Mouse (Mus musculus): Measurements from ENCODE around the gene Pard3b. TPM values are rescaled to one million over a fixed set of nuclear protein-coding genes. Genes with fewer than 3 reads are reported as not detected.

The Pard3b gene
- polyA plus RNA-seq, 1 experiment from 2014 or later: 6.8 TPM

DNA sequence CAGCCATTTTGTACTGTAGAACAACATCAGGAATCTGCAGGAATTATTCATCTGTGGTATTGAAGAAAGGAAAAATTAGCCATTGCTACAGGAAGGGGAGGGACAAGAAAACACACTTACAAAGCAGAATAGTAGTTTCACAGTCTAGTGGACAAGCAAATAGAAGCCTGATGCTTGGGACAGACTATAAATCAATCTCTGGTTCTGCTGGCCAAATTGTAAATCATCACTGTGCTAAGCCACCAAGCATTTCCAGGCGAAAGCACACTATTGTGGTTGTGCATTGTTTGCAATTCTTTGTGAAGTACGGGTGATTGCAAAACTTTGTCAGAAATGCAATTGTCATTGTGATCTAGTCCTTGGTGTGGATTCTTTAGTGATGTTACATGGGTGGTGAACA, 786.7 kb downstream of the Pard3b start:
- Histone ChIP-seq H3K4me1 (replicated peaks; ENCODE audit: control insufficient read depth, insufficient read depth, low read length) (no peaks in the 10 kb centered on the region), H3K9me3 (ENCODE audit: control insufficient read depth, low read length) (no peaks in the 10 kb centered on the region), H3K27ac (ENCODE audit: low read depth, low read length) (no peak overlapping the region), H3K4me2 (no peak overlapping the region), H3K9ac (ENCODE audit: low read depth, low read length) (no peak overlapping the region), H3K4me3 (ENCODE audit: low read depth, low read length) (no peak overlapping the region), H3K36me3 (ENCODE audit: control insufficient read depth, insufficient read depth, low read length) (no peaks in the 10 kb centered on the region), H3K27me3 (replicated peaks; ENCODE audit: control insufficient read depth, insufficient read depth, low read length) (no peaks in the 10 kb centered on the region)
- 91% methylated on average over 2 of the region's 2 CpGs for WGBS
- DNase-seq (ENCODE audit: low spot score) (no peak), ATAC-seq (replicated peaks; ENCODE audit: low FRiP score) (no peak)

DNA sequence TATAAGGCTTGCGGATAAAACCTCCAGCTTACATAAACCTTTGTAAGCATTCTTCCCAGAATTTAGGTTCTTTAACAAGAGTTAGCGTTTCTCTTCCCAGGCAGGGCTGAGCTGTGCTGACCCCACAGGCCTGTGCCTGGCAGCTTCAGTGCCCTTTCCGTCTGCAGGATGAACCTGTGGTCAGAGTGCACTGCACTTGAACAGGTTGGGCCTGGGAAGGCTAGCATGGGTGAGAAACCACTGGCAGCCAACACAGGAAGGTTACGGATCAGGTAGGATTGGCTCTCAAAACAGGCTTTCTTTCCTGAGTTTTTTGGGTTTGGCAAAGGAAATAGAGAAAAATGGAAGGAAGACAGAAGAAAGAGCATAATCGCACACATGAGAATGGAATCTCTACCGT, 790.1 kb downstream of the Pard3b start:
- Histone ChIP-seq H3K27ac (ENCODE audit: low read depth, low read length) (no peak overlapping the region), H3K9me3 (ENCODE audit: control insufficient read depth, low read length) (no peaks in the 10 kb centered on the region), H3K4me2 (no peak overlapping the region), H3K36me3 (ENCODE audit: control insufficient read depth, insufficient read depth, low read length) (no peaks in the 10 kb centered on the region), H3K4me1 (replicated peaks; ENCODE audit: control insufficient read depth, insufficient read depth, low read length) (no peaks in the 10 kb centered on the region), H3K27me3 (replicated peaks; ENCODE audit: control insufficient read depth, insufficient read depth, low read length) (no peaks in the 10 kb centered on the region), H3K4me3 (ENCODE audit: low read depth, low read length) (no peak overlapping the region), H3K9ac (ENCODE audit: low read depth, low read length) (no peak overlapping the region)
- no peak for ATAC-seq (replicated peaks; ENCODE audit: low FRiP score)
- WGBS: 77% methylated on average over 6 of the region's 6 CpGs
- DNase-seq (ENCODE audit: low spot score): no peak

DNA sequence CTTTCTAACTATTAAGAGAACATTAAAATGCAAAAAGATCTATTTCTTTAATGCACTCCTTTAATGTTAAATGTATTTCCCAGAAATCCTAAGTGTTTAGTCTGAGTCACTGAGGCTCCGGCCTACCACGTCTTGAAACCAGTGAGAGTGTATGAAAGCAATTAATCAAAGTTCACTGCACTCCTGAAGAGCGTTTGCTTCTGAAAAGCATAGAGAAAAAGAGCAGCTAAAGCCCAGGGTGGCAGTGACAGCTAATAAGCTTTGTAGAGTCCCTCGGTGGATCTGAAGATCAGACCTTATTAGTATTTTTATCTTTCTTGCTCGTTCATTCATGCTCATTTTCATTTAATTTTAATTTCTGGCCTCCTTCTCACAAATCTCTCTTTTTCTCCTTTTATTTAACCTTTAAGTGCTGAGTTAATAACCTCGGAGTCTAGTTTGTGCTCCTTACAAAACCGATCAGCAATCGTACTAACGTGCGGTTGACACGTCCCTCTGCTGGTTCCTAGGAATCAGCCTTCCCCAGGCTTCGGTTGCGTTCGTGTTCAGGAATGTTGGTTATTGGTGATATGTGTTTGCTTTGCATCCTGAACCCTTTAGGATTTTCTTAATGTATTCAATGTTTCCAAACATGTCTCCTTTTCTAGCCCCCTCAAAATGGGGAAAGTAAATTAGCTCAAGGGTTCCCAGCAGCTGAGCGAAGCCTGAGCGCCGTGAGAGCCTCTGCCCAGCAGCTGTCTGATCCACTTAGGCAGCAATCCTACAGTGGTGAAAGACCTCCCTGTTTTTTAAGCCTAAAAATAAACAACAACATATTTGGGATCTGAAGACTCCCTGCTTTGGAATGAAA, 790.9 kb downstream of the Pard3b start:
- WGBS: 80% methylated on average over 17 of the region's 17 CpGs
- DNase-seq (ENCODE audit: low spot score): no peak
- Histone ChIP-seq H3K27me3 (replicated peaks; ENCODE audit: control insufficient read depth, insufficient read depth, low read length) (no peaks in the 10 kb centered on the region), H3K9me3 (ENCODE audit: control insufficient read depth, low read length) (no peaks in the 10 kb centered on the region), H3K4me2 (no peak overlapping the region), H3K9ac (ENCODE audit: low read depth, low read length) (no peak overlapping the region), H3K4me3 (ENCODE audit: low read depth, low read length) (no peak overlapping the region), H3K36me3 (ENCODE audit: control insufficient read depth, insufficient read depth, low read length) (no peaks in the 10 kb centered on the region), H3K4me1 (replicated peaks; ENCODE audit: control insufficient read depth, insufficient read depth, low read length) (no peaks in the 10 kb centered on the region), H3K27ac (ENCODE audit: low read depth, low read length) (no peak overlapping the region)
- no peak for ATAC-seq (replicated peaks; ENCODE audit: low FRiP score)

DNA sequence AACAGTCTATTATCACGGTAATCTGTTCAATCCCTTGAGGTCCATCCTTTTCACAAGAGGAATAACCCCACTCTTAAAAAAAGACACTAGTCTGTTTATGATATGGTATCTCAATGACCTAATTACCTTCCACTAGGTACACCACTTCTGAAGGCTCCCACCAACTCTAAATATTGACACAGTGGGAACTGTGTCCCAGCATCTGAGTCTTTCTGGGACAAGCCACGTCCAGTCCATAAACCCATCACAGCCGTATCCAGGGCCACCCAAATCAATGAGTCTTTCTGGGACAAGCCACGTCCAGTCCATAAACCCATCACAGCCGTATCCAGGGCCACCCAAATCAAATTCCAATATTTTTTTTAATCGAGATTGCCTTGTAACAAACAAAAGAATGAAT, 792.4 kb downstream of the Pard3b start:
- H3K4me1 ChIP-seq (replicated peaks; ENCODE audit: control insufficient read depth, insufficient read depth, low read length): no peaks in the 10 kb centered on the region
- H3K9ac ChIP-seq (ENCODE audit: low read depth, low read length): no peak overlapping the region
- no peak overlapping the region for H3K4me2 ChIP-seq
- no peaks in the 10 kb centered on the region for H3K36me3 ChIP-seq (ENCODE audit: control insufficient read depth, insufficient read depth, low read length)
- no peaks in the 10 kb centered on the region for H3K9me3 ChIP-seq (ENCODE audit: control insufficient read depth, low read length)
- H3K27ac ChIP-seq (ENCODE audit: low read depth, low read length): no peak overlapping the region
- WGBS: 68% methylated on average over 6 of the region's 6 CpGs
- H3K4me3 ChIP-seq (ENCODE audit: low read depth, low read length): no peak overlapping the region
- ATAC-seq (replicated peaks; ENCODE audit: low FRiP score): no peak
- DNase-seq (ENCODE audit: low spot score): no peak
- H3K27me3 ChIP-seq (replicated peaks; ENCODE audit: control insufficient read depth, insufficient read depth, low read length): no peaks in the 10 kb centered on the region

DNA sequence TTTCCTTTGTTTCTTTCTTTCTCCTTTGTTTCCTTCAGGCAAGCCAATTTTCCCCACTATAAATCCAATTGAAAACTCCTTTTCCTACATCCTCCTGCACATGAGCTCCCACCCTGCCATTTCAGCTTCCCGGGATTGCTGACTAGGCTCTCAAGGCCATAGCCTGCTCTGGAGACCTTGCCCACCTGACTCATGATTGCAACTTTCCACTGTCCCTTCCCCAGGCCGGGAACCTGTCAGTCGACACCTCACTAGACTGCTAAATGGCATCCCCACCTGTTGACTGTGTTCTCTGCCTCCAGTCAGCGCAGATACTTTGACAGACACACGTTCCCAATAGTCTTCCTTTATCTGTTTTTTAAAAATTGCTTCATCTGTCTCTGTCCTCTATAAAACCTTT, 795.3 kb downstream of the Pard3b start:
- H3K4me2 ChIP-seq: no peak overlapping the region
- H3K36me3 ChIP-seq (ENCODE audit: control insufficient read depth, insufficient read depth, low read length): no peaks in the 10 kb centered on the region
- DNase-seq (ENCODE audit: low spot score) (no peak), ATAC-seq (replicated peaks; ENCODE audit: low FRiP score) (no peak)
- H3K27ac ChIP-seq (ENCODE audit: low read depth, low read length): no peak overlapping the region
- no peaks in the 10 kb centered on the region for H3K9me3 ChIP-seq (ENCODE audit: control insufficient read depth, low read length)
- WGBS: 74% methylated on average over 5 of the region's 5 CpGs
- H3K27me3 ChIP-seq (replicated peaks; ENCODE audit: control insufficient read depth, insufficient read depth, low read length): no peaks in the 10 kb centered on the region
- no peaks in the 10 kb centered on the region for H3K4me1 ChIP-seq (replicated peaks; ENCODE audit: control insufficient read depth, insufficient read depth, low read length)
- no peak overlapping the region for H3K4me3 ChIP-seq (ENCODE audit: low read depth, low read length)
- H3K9ac ChIP-seq (ENCODE audit: low read depth, low read length): no peak overlapping the region

- no peaks in the 10 kb centered on the region for H3K27me3 ChIP-seq (replicated peaks; ENCODE audit: control insufficient read depth, insufficient read depth, low read length)
- no peaks in the 10 kb centered on the region for H3K36me3 ChIP-seq (ENCODE audit: control insufficient read depth, insufficient read depth, low read length)
- H3K4me1 ChIP-seq (replicated peaks; ENCODE audit: control insufficient read depth, insufficient read depth, low read length): no peaks in the 10 kb centered on the region
- DNase-seq (ENCODE audit: low spot score): no peak
- no peak overlapping the region for H3K9ac ChIP-seq (ENCODE audit: low read depth, low read length)
- WGBS: 57% methylated on average over 9 of the region's 9 CpGs
- no peak overlapping the region for H3K27ac ChIP-seq (ENCODE audit: low read depth, low read length)
- no peak overlapping the region for H3K4me3 ChIP-seq (ENCODE audit: low read depth, low read length)
- H3K4me2 ChIP-seq: no peak overlapping the region
- H3K9me3 ChIP-seq (ENCODE audit: control insufficient read depth, low read length): no peaks in the 10 kb centered on the region
- ATAC-seq (replicated peaks; ENCODE audit: low FRiP score): no peak
These were observed 797.2 kb downstream of the Pard3b start for GRCm38 (mm10) chr1:62435844-62436243.

DNA sequence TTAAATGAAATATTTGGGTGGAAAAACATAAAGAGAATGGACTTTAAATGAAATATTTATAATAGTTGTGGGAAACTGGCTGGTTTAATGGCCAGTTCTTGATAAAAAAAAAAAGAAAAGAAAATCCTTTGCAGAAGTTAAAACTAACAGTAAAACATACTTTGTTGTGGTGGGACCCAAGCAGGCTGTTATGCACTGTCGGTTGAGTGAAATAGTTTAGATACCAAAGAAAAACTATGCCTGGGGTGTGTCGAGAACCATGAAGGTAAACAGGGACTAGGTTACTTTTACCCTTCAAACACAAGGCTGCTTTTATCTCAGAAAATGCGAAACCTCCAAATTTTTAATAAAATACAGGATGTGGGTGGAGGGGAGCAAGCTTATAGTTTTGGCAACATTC, 797.7 kb downstream of the Pard3b start:
- no peak for ATAC-seq (replicated peaks; ENCODE audit: low FRiP score)
- Histone ChIP-seq H3K4me1 (replicated peaks; ENCODE audit: control insufficient read depth, insufficient read depth, low read length) (no peaks in the 10 kb centered on the region), H3K4me3 (ENCODE audit: low read depth, low read length) (no peak overlapping the region), H3K9ac (ENCODE audit: low read depth, low read length) (no peak overlapping the region), H3K9me3 (ENCODE audit: control insufficient read depth, low read length) (no peaks in the 10 kb centered on the region), H3K36me3 (ENCODE audit: control insufficient read depth, insufficient read depth, low read length) (no peaks in the 10 kb centered on the region), H3K27me3 (replicated peaks; ENCODE audit: control insufficient read depth, insufficient read depth, low read length) (no peaks in the 10 kb centered on the region), H3K4me2 (no peak overlapping the region), H3K27ac (ENCODE audit: low read depth, low read length) (no peak overlapping the region)
- WGBS: 76% methylated on average over 3 of the region's 3 CpGs
- DNase-seq (ENCODE audit: low spot score): no peak

DNA sequence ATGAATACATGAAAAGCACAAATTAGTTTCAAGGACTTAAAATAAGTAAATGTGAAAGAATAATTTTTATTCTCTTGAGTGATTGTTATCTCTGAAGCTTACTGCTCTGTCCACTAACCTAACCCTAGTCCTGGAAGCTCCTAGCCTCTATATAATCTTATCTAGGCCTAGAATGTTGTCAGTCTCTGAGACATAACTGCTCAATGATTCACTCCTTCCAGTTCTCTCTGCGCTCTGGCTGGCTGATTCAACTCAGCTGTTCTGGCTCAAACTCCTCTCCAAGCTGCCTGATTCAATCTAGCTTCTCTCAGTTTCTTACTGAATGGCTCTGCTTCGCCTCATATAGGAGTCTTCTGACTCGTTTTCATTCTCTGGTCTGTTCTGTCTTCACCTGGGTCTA, 798.9 kb downstream of the Pard3b start:
- no peak for DNase-seq (ENCODE audit: low spot score)
- no peak overlapping the region for H3K27ac ChIP-seq (ENCODE audit: low read depth, low read length)

GRCm38 (mm10) chr1:62444406-62444805, 805.8 kb downstream of the Pard3b start:
- ATAC-seq (replicated peaks; ENCODE audit: low FRiP score): no peak
- WGBS: 85% methylated on average over 3 of the region's 3 CpGs
- H3K27ac ChIP-seq (ENCODE audit: low read depth, low read length): no peak overlapping the region

More for the DNA sequence above, 798.9 kb downstream of the Pard3b start:
- 45% methylated on average over 3 of the region's 3 CpGs for WGBS
- no peak overlapping the region for H3K4me3 ChIP-seq (ENCODE audit: low read depth, low read length)
- no peak overlapping the region for H3K4me2 ChIP-seq
- H3K27me3 ChIP-seq (replicated peaks; ENCODE audit: control insufficient read depth, insufficient read depth, low read length): no peaks in the 10 kb centered on the region
- H3K4me1 ChIP-seq (replicated peaks; ENCODE audit: control insufficient read depth, insufficient read depth, low read length): no peaks in the 10 kb centered on the region
- no peaks in the 10 kb centered on the region for H3K9me3 ChIP-seq (ENCODE audit: control insufficient read depth, low read length)
- no peak for ATAC-seq (replicated peaks; ENCODE audit: low FRiP score)
- no peaks in the 10 kb centered on the region for H3K36me3 ChIP-seq (ENCODE audit: control insufficient read depth, insufficient read depth, low read length)
- no peak overlapping the region for H3K9ac ChIP-seq (ENCODE audit: low read depth, low read length)

More at GRCm38 (mm10) chr1:62444406-62444805, 805.8 kb downstream of the Pard3b start:
- Histone ChIP-seq H3K36me3 (ENCODE audit: control insufficient read depth, insufficient read depth, low read length) (no peaks in the 10 kb centered on the region), H3K27me3 (replicated peaks; ENCODE audit: control insufficient read depth, insufficient read depth, low read length) (no peaks in the 10 kb centered on the region), H3K9me3 (ENCODE audit: control insufficient read depth, low read length) (no peaks in the 10 kb centered on the region), H3K4me2 (no peak overlapping the region), H3K4me3 (ENCODE audit: low read depth, low read length) (no peak overlapping the region), H3K4me1 (replicated peaks; ENCODE audit: control insufficient read depth, insufficient read depth, low read length) (no peaks in the 10 kb centered on the region), H3K9ac (ENCODE audit: low read depth, low read length) (no peak overlapping the region)
- no peak for DNase-seq (ENCODE audit: low spot score)
